Mouse (Mus musculus) midbrain, embryonic 11.5 days (tissue): ENCODE data around the gene Aknad1. TPM values are rescaled to one million over a fixed set of nuclear protein-coding genes. Genes with fewer than 3 reads are reported as not detected.

Experiments used
- ATAC-seq: fragments of 200-750 bp; cut with Nextera tagmentation; 2 replicates; pipeline ENCODE4 v1.8.0; 2017; ENCODE audit warnings: moderate TSS enrichment, moderate library complexity; ENCODE audit not compliant: low FRiP score
- DNase-seq: peaks from one replicate; pipeline ENCODE4 v3.0.0; 2015; ENCODE audit warnings: low spot score; ENCODE audit errors: missing footprints
- H3K27ac ChIP-seq: fragments of 300-500 bp; sonication (generic); 2 replicates; pipeline ENCODE4 v1.5.1; 2014; ENCODE audit warnings: low read depth, low read length
- H3K27me3 ChIP-seq: fragments of 300-500 bp; sonication (generic); 2 replicates; pipeline ENCODE4 v1.6.1; 2014; ENCODE audit warnings: mild to moderate bottlenecking, low read length, moderate library complexity, mixed read lengths; ENCODE audit not compliant: control insufficient read depth, insufficient read depth
- H3K36me3 ChIP-seq: fragments of 300-500 bp; sonication (generic); 2 replicates; pipeline ENCODE4 v1.6.1; 2014; ENCODE audit warnings: mild to moderate bottlenecking, low read length, moderate library complexity, mixed read lengths; ENCODE audit not compliant: control insufficient read depth, insufficient read depth
- H3K4me1 ChIP-seq: fragments of 300-500 bp; sonication (generic); 2 replicates; pipeline ENCODE4 v1.6.1; 2014; ENCODE audit warnings: low read length; ENCODE audit not compliant: control insufficient read depth, insufficient read depth
- H3K4me2 ChIP-seq: fragments of 300-500 bp; sonication (generic); 2 replicates; pipeline ENCODE4 v1.6.1; 2014; ENCODE audit warnings: mild to moderate bottlenecking, moderate library complexity
- H3K4me3 ChIP-seq: fragments of 300-500 bp; sonication (generic); 2 replicates; pipeline ENCODE4 v1.5.1; 2014; ENCODE audit warnings: low read depth, low read length
- H3K9ac ChIP-seq: fragments of 300-500 bp; sonication (generic); 2 replicates; pipeline ENCODE4 v1.6.1; 2014; ENCODE audit warnings: low read length
- H3K9me3 ChIP-seq: fragments of 300-500 bp; sonication (generic); 2 replicates; pipeline ENCODE4 v1.6.1; 2016; ENCODE audit warnings: low read length; ENCODE audit not compliant: control insufficient read depth
- WGBS: fragments of 180-500 bp; shearing (Covaris S2); extraction: QIAGEN DNeasy Blood & Tissue Kit; methylation state at CpG from one replicate; pipeline ENCODE4 v1.1.7; 2014; 5-methylcytosine and 5-hydroxymethylcytosine counted together
- polyA plus RNA-seq: library from polyadenylated mRNA; unstranded; fragments of >200 nt; fragmentation: Nextera tagmentation; extraction: Ambion mirVana; gene quantifications from 2 replicates; pipeline ENCODE4 v1.2.1, GENCODE M21; 2014

The Aknad1 gene
- polyA plus RNA-seq, 1 experiment from 2014 or later, result not detected

- Histone ChIP-seq H3K9me3 (no peaks in the 10 kb centered on the region), H3K9ac (no peak overlapping the region), H3K4me2 (no peak overlapping the region), H3K4me1 (no peaks in the 10 kb centered on the region), H3K36me3 (no peaks in the 10 kb centered on the region; the same call in 1 of the 2 replicates), H3K4me3 (no peak overlapping the region), H3K27me3 (no peaks in the 10 kb centered on the region), H3K27ac (no peak overlapping the region)
- WGBS, result 88% methylated on average over 2 of the region's 2 CpGs
- ATAC-seq (no peak), DNase-seq (no peak)
Observed at GRCm38 (mm10) chr3:108798375-108798774, 58.9 kb downstream of the Aknad1 start.

GRCm38 (mm10) chr3:108805622-108806021 is 66.2 kb downstream of the Aknad1 start:
- Histone ChIP-seq H3K27me3 (no peaks in the 10 kb centered on the region), H3K9me3 (no peaks in the 10 kb centered on the region), H3K9ac (no peak overlapping the region), H3K36me3 (no peaks in the 10 kb centered on the region; the same call in 1 of the 2 replicates), H3K4me2 (no peak overlapping the region), H3K4me3 (no peak overlapping the region), H3K27ac (no peak overlapping the region), H3K4me1 (no peaks in the 10 kb centered on the region)
- WGBS, result 83% methylated on average over 5 of the region's 5 CpGs
- no peak for DNase-seq
- no peak for ATAC-seq

GRCm38 (mm10) chr3:108810747-108811263 is 71.3 kb downstream of the Aknad1 start:
- Histone ChIP-seq H3K9ac (no peak overlapping the region), H3K36me3 (no peaks in the 10 kb centered on the region; the same call in 1 of the 2 replicates), H3K9me3 (no peaks in the 10 kb centered on the region), H3K27ac (no peak overlapping the region), H3K4me1 (no peaks in the 10 kb centered on the region), H3K4me3 (no peak overlapping the region), H3K4me2 (no peak overlapping the region), H3K27me3 (no peaks in the 10 kb centered on the region)
- 88% methylated on average over 4 of the region's 4 CpGs for whole genome bisulfite sequencing
- no peak for ATAC-seq
- no peak for DNase-seq

GRCm38 (mm10) chr3:108815631-108816030 is 76.2 kb downstream of the Aknad1 start:
- Histone ChIP-seq H3K9me3 (no peaks in the 10 kb centered on the region), H3K9ac (no peak overlapping the region), H3K4me3 (no peak overlapping the region), H3K27ac (no peak overlapping the region), H3K36me3 (no peaks in the 10 kb centered on the region; the same call in 1 of the 2 replicates), H3K27me3 (no peaks in the 10 kb centered on the region), H3K4me1 (no peaks in the 10 kb centered on the region), H3K4me2 (no peak overlapping the region)
- DNase-seq (no peak), ATAC-seq (no peak)
- 84% methylated on average over 4 of the region's 4 CpGs for WGBS

- Histone ChIP-seq H3K27ac (no peak overlapping the region), H3K9me3 (no peaks in the 10 kb centered on the region), H3K4me1 (no peaks in the 10 kb centered on the region), H3K4me2 (no peak overlapping the region), H3K36me3 (no peaks in the 10 kb centered on the region), H3K4me3 (no peak overlapping the region), H3K9ac (no peak overlapping the region), H3K27me3 (no peaks in the 10 kb centered on the region)
- ATAC-seq (no peak), DNase-seq (no peak)
- 89% methylated on average over 11 of the region's 11 CpGs for WGBS
Observed at GRCm38 (mm10) chr3:108830493-108830892, 91.0 kb downstream of the Aknad1 start.

GRCm38 (mm10) chr3:108831750-108832149 is 92.3 kb downstream of the Aknad1 start:
- no peaks in the 10 kb centered on the region for H3K36me3 ChIP-seq
- 97% methylated on average over 6 of the region's 6 CpGs for WGBS
- H3K9ac ChIP-seq, result no peak overlapping the region
- H3K9me3 ChIP-seq, result no peaks in the 10 kb centered on the region
- H3K4me2 ChIP-seq, result no peak overlapping the region
- DNase-seq, result no peak
- no peak for ATAC-seq
- no peak overlapping the region for H3K27ac ChIP-seq
- H3K27me3 ChIP-seq, result no peaks in the 10 kb centered on the region
- no peaks in the 10 kb centered on the region for H3K4me1 ChIP-seq
- no peak overlapping the region for H3K4me3 ChIP-seq

Other genes starting within 250 kb of the Aknad1 start
- gene 1700013F07Rik, start 205.5 kb upstream of the Aknad1 start, polyA plus RNA-seq, result 0.51 and 0.72 TPM in 2 replicates
- 2.7 and 2.9 TPM in 2 replicates for gene 5330417C22Rik, start 203.1 kb upstream of the Aknad1 start, polyA plus RNA-seq
- 57.2 and 66.8 TPM in 2 replicates for gene Tmem167b, start 177.2 kb upstream of the Aknad1 start, polyA plus RNA-seq
- gene Taf13, start 168.0 kb upstream of the Aknad1 start, polyA plus RNA-seq, result 89.4 and 90.8 TPM in 2 replicates
- gene Wdr47, start 148.4 kb upstream of the Aknad1 start, polyA plus RNA-seq, result 50.0 and 52.0 TPM in 2 replicates
- gene Clcc1, start 85.7 kb upstream of the Aknad1 start, polyA plus RNA-seq, result 64.0 and 76.2 TPM in 2 replicates
- 113 and 119 TPM in 2 replicates for gene Gpsm2, start 17.3 kb upstream of the Aknad1 start, polyA plus RNA-seq
- gene Stxbp3, start 100.9 kb downstream of the Aknad1 start, polyA plus RNA-seq, result 23.7 and 25.7 TPM in 2 replicates
- gene Fndc7, start 150.3 kb downstream of the Aknad1 start, polyA plus RNA-seq, result 0.11 TPM in 1 of 2 replicates, not detected in the other
- gene Prpf38b, start 172.1 kb downstream of the Aknad1 start, polyA plus RNA-seq, result 61.1 and 74.3 TPM in 2 replicates
- 0.54 and 0.56 TPM in 2 replicates for gene Henmt1, start 200.2 kb downstream of the Aknad1 start, polyA plus RNA-seq
- not detected in 2 replicates for gene Gm9857, start 200.8 kb downstream of the Aknad1 start, polyA plus RNA-seq